Mouse (Mus musculus) inflammation-experienced regulatory T-cells, adult 6 months (primary cell): ENCODE measurements around the gene Tuba1b. TPM values are rescaled to one million over a fixed set of nuclear protein-coding genes. Genes with fewer than 3 reads are reported as not detected.
"Not testable (repeated sequence)": the region's sequence is repeated elsewhere in the genome, so short reads cannot be mapped to it uniquely, and the experiment has no call there.

Experiments used
- ATAC-seq: one replicate; pipeline ENCODE4 v1.8.0; 2017
- polyA plus RNA-seq, 3 experiments: library from polyadenylated mRNA; unstranded; fragments of 100-300 nt; shearing (Covaris generic); gene quantifications; one replicate each; pipeline ENCODE4 v1.2.1; 2017

Tuba1b gene
- 100 to 1,000 TPM; 459 to 882 (median 544) TPM for polyA plus RNA-seq

DNA sequence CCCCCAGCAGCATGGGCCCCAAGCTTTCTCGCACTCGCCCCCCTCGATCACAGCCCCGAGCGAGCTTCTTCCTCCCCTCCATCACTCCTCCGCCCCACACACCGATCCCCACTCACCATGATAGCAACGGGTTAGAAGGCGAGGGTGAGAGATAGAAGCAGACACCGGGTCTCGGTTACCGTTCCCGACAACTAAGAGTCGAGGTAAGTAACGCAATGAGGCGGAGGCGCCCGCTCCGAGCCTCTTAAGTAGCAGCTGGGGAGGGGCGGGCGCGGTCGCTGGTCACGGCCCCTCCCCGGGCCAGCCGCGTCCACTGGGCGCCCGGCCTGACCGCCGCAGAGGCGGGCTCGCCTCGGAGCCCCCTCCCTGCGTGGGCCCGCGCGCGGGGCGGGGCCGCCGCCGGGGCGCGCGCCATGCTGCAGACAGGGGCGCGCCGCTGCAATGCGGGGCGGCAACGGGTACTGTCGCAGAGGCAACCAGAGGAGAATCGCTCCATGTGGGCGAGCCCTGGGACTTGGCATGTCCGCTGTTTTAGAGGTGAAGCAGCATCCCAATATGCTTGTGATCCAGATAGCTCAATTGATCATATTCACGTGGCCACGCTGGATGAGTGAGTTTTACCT is at the start of gene Tuba1b:
TSS of gene Tuba1b (minus strand) at position 349 of the 623 bp plus-strand sequence.
- ATAC-seq: peak; percentile 77

DNA sequence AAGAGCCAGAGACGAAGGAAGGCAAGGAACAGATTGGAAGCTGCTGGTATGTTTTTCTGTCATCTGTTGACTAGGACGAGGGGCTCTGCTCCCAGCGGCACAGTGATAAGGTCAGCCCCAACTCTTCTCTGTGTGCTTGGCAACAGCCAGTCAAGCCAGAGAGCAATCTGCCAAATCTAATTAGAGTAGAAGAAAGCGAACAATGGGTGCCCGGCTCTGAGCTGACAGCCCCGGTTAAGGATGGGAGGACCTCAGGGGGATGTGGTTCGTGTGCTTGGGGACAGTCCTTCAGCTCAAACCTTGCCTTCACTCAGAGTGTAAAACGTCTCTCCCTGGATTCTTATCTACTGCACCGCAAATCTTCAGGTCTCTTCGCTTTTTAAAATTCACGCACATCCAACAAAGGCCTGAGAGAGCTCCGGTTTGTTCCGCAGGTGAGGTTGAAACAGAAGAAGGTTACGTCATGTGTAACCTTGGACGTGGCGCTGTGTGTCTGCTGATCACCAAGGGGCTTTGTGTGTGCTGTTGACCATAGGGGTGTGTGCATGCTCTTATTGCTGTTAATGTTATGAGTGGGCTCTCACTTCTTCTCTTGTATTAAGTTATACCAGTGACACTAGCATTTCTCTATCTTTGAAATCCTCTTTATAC is 49.2 kb upstream of the Tuba1b start:
- no peak for ATAC-seq

- no peak for ATAC-seq
Measured at GRCm38 (mm10) chr15:98982100-98982499, 47.7 kb upstream of the Tuba1b start.

- no peak for ATAC-seq
Measured at GRCm38 (mm10) chr15:98980012-98980614, 45.7 kb upstream of the Tuba1b start.

GRCm38 (mm10) chr15:98978409-98979172 is 44.2 kb upstream of the Tuba1b start:
- ATAC-seq: no peak

DNA sequence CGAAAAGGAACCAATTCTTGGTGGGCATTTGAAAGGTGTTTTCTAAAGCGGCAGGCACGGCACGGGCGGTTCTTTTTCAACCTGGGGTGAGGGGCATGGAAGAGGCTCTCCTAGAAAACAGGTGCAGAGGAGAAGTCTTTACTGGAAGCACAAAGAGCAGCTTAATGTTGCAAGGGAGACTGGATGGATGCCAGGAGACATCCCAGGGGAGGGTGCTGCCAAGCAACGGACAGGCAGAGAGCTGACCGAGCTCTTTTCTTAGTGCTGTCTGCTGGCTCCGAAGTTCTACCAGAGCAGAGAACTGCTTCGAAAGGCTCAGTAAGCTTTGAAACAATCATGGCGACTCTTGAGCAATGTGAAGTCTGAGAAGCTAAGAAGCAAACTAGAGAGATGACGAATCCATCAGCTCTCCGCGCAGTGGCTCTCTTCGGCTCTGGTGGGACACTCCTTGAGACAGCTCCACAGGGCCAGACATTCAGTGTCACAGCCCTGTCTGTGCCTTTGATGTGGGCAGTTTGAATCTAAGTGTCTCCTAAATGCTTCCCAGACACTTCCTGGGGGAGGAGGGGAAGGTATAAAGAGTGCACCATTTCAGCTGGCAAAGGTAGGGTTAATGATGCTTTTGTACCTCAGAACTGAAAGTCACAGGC is 43.5 kb upstream of the Tuba1b start:
- no peak for ATAC-seq

DNA sequence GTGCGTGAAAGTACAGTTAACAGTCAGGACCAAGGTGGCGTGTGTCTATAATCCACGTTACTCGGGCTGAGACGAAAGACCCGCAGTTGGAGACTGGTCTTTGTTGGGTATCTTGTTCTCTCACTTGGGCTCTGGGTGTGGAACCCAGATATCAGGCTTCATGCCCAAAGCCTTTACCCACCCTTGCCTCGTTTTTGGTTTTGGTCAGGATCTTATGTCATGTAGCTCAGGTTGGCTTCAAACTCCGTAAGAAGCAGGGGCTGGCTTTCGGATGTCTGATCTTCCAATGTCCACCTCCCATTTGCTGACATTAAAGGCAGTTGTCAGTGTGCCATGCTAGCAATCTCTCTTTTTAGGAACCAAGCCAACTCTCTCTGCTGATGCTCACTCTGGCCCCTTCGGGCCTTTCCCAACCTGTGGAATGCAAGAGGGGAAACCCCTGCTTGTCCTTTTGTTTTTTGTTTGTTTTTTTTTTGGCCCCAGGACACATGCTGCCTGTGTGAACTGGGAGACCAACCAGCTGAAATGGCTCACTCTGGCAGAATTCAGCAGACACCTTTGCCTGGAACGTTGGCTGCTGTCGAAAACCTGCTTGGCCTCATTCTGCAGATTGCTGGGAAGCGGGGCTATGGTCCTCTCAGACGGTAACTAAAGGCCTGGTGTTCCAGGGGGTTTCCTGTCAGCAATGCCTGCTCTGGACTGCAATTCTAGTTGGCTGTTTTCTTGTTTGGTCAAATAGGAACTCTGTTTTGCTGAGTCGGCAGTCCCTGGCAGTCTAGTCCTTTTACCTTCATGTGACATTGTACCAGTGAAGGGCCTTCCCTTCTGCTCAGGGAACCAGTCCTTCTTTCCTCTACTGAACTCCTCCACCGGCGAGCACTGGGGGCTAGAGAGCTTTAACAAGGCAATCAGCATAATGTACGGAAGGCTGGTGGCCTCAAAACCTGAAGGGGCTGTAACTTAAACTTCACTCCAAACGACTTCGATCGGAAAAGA is 42.7 kb upstream of the Tuba1b start:
- no peak for ATAC-seq

DNA sequence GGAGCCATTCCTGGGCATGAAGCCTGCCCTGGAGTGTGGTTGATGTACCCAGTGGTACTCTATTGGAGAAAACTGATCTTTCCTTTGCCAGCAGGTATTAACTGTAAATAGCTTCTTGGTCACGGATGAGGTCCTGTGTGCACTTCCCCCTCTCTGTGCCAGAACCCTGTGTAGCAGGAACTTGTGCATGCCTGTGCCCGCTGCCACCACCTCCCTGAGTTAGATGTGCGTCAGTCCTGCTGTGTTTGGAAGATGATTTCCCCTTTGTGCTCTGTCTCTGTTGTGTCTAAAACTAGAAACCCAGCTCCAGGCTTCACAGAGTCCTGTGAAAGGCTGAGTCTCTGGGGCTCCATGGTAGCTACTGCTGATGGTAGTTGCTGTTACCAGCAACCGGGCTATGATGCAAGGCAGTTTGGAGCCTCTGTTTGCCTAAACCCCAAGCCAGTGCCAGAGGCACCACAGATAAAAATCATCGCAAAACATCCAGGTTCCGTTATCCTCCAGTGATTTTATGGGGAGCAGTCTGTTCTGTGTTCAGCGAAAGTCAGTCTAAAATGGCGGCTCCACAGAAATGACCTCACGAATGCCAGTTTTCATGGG is 38.8 kb upstream of the Tuba1b start:
- no peak for ATAC-seq

GRCm38 (mm10) chr15:98971576-98972320 is 37.4 kb upstream of the Tuba1b start:
- not testable (repeated sequence) for ATAC-seq

DNA sequence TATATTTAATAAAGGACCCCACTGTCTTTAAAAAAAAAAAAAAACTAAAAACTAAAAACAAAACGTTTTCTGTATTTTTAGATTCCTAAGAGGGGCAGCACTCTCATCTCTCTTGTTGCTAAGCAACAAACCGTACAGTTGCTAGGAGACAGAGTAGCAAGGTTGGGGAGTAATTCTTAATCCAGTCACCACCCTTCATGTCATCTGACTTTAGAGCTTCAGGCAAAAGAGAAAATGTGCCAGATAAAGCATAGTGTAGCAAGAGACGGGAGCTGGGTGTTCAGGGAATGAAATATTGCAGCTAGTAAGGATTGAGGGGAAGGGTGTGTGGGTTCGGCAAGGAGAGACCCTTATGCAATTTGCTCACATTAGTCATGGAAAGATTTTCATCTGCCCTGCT is 36.7 kb upstream of the Tuba1b start:
- no peak for ATAC-seq

- ATAC-seq: peak; percentile 71
Measured at GRCm38 (mm10) chr15:98969372-98970101, 35.2 kb upstream of the Tuba1b start.

GRCm38 (mm10) chr15:98968701-98969371 is 34.5 kb upstream of the Tuba1b start:
- no peak for ATAC-seq

DNA sequence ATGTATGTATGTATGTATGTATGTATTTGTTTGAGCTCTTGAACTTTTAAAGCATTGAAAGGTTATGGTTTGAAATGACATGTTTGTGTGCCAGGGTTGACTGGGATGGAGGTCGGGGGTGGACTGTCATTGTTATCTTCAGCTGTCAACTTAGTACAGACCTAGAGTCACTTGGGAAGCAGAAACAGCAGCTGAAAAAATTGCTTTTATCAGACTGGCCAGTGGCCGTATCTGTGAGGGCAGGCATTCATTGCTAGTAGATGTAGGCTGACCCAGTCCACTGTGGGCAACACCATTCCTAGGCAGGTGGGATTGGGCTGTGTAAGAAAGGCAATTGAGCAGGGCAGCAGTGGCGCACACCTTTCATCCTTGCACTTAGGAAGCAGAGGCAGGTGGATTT is 25.2 kb upstream of the Tuba1b start:
- ATAC-seq: no peak

- ATAC-seq: no peak
Measured at GRCm38 (mm10) chr15:98958901-98959420, 24.6 kb upstream of the Tuba1b start.

DNA sequence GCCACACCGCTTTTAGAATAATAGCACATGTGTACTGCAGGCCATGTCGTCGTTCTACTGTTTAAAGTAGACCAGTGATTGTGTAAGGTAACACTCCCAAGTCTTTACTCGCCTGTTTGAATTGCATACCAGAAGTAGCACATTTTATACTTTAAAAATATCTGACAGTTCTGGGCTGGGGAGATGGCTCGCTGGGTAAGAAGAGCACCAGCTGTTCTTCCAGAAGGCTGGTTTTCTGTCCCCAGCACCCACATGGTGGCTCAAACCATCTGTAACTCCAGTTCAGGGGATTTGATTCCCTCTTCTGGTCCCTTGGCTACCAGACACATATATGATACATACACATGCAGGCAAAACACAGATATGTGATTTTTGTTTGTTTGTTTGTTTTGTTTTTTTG is 23.1 kb upstream of the Tuba1b start:
- no peak for ATAC-seq

DNA sequence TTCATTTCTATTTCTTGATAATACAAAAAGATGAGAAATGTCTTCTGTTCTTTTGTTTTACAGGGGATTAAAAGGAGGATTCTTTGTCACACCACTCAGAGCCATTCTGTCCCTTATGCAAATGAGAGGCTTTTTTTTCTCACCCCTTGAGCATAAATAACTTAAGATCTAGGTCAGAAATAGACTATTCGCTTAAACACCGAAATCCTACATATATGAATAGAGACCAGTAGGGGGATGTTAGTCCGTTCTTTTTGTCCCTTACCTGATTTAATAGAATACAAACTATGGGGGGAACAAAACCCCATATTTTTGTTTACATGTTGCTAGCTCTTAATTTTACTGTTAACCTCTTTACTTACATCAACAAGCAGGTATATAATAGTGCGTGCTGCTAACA is 21.6 kb upstream of the Tuba1b start:
- ATAC-seq: no peak

- no peak for ATAC-seq
Measured at GRCm38 (mm10) chr15:98955324-98955723, 21.0 kb upstream of the Tuba1b start.

DNA sequence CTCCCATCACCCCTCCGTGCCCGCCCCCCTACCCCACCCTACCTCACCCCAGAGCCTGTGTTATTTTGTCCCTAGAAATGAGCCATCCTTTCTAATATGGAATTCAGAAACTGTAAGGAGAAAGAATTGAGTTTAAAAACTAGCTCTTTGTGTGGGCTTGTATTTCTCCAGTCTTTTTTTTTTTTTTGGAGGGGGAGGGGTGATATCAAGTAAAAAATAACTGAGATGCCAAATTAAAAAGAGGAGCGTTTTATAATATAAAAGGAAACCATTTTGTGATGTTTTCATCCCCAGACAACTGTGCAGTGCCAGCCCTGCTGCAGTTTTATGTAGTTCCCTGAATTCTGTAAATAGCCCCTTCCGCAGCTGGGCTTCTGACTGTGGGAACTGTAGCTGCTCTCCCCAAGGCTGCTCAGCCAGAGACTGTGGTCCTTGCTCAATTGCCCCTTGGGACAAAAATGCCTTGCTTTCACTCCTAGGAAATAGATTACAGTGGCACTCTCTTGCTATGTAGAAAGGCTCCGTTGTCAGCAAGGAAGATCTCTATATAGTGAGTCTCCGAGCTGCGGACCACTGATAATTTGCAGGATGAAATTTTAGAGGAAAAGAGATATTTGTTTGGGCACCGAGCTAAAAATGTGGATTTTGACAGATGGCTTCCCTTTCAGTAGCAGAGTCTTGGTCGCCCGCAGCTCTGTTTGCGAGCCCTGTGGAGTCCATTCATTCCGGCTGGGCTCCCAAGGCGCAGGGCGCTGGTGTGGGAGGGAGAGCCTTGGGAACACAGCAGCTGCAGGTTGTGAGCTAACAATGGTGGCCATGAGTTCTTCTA is 20.3 kb upstream of the Tuba1b start:
- no peak for ATAC-seq
